Mouse (Mus musculus) MEL (cell line): ENCODE measurements around the gene Fermt1. TPM values are rescaled to one million over a fixed set of nuclear protein-coding genes. Genes with fewer than 3 reads are reported as not detected.
A peak's percentile ranks its signal among the peaks of the same experiment; 100 is the strongest.

Experiments used
- DNase-seq: peaks from one replicate; pipeline ENCODE4 v3.0.0; 2011; ENCODE audit warnings: low read depth, low spot score
- H3K27ac ChIP-seq: 2 replicates; pipeline ENCODE4 v1.5.1; 2012; ENCODE audit warnings: low read depth, mild to moderate bottlenecking, control low read depth, low read length, moderate library complexity; ENCODE audit not compliant: control insufficient read depth
- H3K27me3 ChIP-seq, 2 experiments: fragments of 150-350 bp in 1 of 2; sonication (generic) in 1 of 2; 2 replicates each; pipeline ENCODE4 v1.6.1; 2012; ENCODE audit warnings: low read length in 2 of 2, mild to moderate bottlenecking in 2 of 2, improper control_type of control experiment in 1 of 2, moderate library complexity in 1 of 2; ENCODE audit not compliant: insufficient read depth in 2 of 2, control insufficient read depth in 1 of 2
- H3K36me3 ChIP-seq, 2 experiments: 2 replicates each; pipeline ENCODE4 v1.6.1; 2012 to 2014; ENCODE audit warnings: low read length in 2 of 2, improper control_type of control experiment in 1 of 2, inconsistent platforms in 1 of 2, mild to moderate bottlenecking in 1 of 2; ENCODE audit not compliant: insufficient read depth in 2 of 2, control insufficient read depth in 1 of 2
- H3K4me1 ChIP-seq, 2 experiments: fragments of 150-350 bp in 1 of 2; sonication (generic) in 1 of 2; 2 replicates each; pipeline ENCODE4 v1.6.1; 2012; ENCODE audit warnings: low read length in 2 of 2, improper control_type of control experiment in 1 of 2, mild to moderate bottlenecking in 1 of 2; ENCODE audit not compliant: insufficient read depth in 2 of 2, control insufficient read depth in 1 of 2
- H3K4me3 ChIP-seq, 2 experiments: fragments of 150-350 bp in 1 of 2; sonication (generic) in 1 of 2; 2 replicates each; pipeline ENCODE4 v1.5.1; 2012; ENCODE audit warnings: low read depth in 2 of 2, low read length in 2 of 2, mild to moderate bottlenecking in 2 of 2, moderate library complexity in 2 of 2, control low read depth in 1 of 2, improper control_type of control experiment in 1 of 2; ENCODE audit not compliant: control insufficient read depth in 1 of 2, insufficient read depth in 1 of 2
- H3K79me2 ChIP-seq: 2 replicates; pipeline ENCODE4 v1.6.1; 2012; ENCODE audit warnings: mild to moderate bottlenecking, low read length, moderate library complexity; ENCODE audit not compliant: control insufficient read depth, poor library complexity, insufficient read depth
- H3K9ac ChIP-seq: 2 replicates; pipeline ENCODE4 v1.6.1; 2012; ENCODE audit warnings: low read depth, mild to moderate bottlenecking, control low read depth, low read length, moderate library complexity; ENCODE audit not compliant: control insufficient read depth, poor library complexity, severe bottlenecking
- H3K9me3 ChIP-seq: fragments of 150-350 bp; sonication (generic); replicated peaks from 2 replicates; pipeline ENCODE4 v1.6.1; 2012; ENCODE audit warnings: mild to moderate bottlenecking, low read length, improper control_type of control experiment, moderate library complexity; ENCODE audit not compliant: insufficient read depth
- CHD1 ChIP-seq: IDR thresholded peaks from 2 replicates; pipeline ENCODE4 v1.6.1; 2012; ENCODE audit warnings: low read depth, mild to moderate bottlenecking, inconsistent platforms, low read length, improper control_type of control experiment
- CHD2 ChIP-seq: IDR thresholded peaks from 2 replicates; pipeline ENCODE4 v1.6.1; 2011; ENCODE audit warnings: low read length, improper control_type of control experiment
- ELF1 ChIP-seq: IDR thresholded peaks from 2 replicates; pipeline ENCODE4 v1.6.1; 2014; ENCODE audit warnings: low read depth, mild to moderate bottlenecking, inconsistent platforms, low read length, improper control_type of control experiment, moderate library complexity
- EP300 ChIP-seq, 2 experiments: IDR thresholded peaks; 2 replicates each; pipeline ENCODE4 v1.6.1; 2011; ENCODE audit warnings: improper control_type of control experiment in 2 of 2, low read length in 2 of 2, low read depth in 1 of 2, mild to moderate bottlenecking in 1 of 2
- ETS1 ChIP-seq: IDR thresholded peaks from 2 replicates; pipeline ENCODE4 v1.6.1; 2012; ENCODE audit warnings: low read depth, mild to moderate bottlenecking, inconsistent platforms, low read length, improper control_type of control experiment, moderate library complexity
- GABPA ChIP-seq: IDR thresholded peaks from 2 replicates; pipeline ENCODE4 v1.6.1; 2012; ENCODE audit warnings: low read depth, mild to moderate bottlenecking, inconsistent platforms, low read length, improper control_type of control experiment, moderate library complexity
- GATA1 ChIP-seq: IDR thresholded peaks from 2 replicates; pipeline ENCODE4 v1.6.1; 2011; ENCODE audit warnings: low read depth, low read length, improper control_type of control experiment
- HCFC1 ChIP-seq: IDR thresholded peaks from 2 replicates; pipeline ENCODE4 v1.6.1; 2012; ENCODE audit warnings: low read depth, mild to moderate bottlenecking, inconsistent platforms, low read length, improper control_type of control experiment, moderate library complexity
- MAFK ChIP-seq: IDR thresholded peaks from 2 replicates; pipeline ENCODE4 v1.6.1; 2011; ENCODE audit warnings: low read depth, mild to moderate bottlenecking, low read length, improper control_type of control experiment, borderline replicate concordance
- MAX ChIP-seq: IDR thresholded peaks from 2 replicates; pipeline ENCODE4 v1.6.1; 2011; ENCODE audit warnings: low read length, improper control_type of control experiment
- MAZ ChIP-seq: IDR thresholded peaks from 2 replicates; pipeline ENCODE4 v1.6.1; 2012; ENCODE audit warnings: low read depth, mild to moderate bottlenecking, inconsistent platforms, low read length, improper control_type of control experiment
- MEF2A ChIP-seq: IDR thresholded peaks from 2 replicates; pipeline ENCODE4 v1.6.1; 2014; ENCODE audit warnings: low read depth, mild to moderate bottlenecking, inconsistent platforms, low read length, improper control_type of control experiment; ENCODE audit not compliant: poor library complexity, insufficient replicate concordance, severe bottlenecking; ENCODE audit errors: extremely low read depth
- MXI1 ChIP-seq: IDR thresholded peaks from 2 replicates; pipeline ENCODE4 v1.6.1; 2011; ENCODE audit warnings: mild to moderate bottlenecking, low read depth, low read length, improper control_type of control experiment
- MYB ChIP-seq: IDR thresholded peaks from 2 replicates; pipeline ENCODE4 v1.6.1; 2011; ENCODE audit warnings: mild to moderate bottlenecking, low read depth, low read length, improper control_type of control experiment
- MYC ChIP-seq: IDR thresholded peaks from 2 replicates; pipeline ENCODE4 v1.6.1; 2011; ENCODE audit warnings: low read depth, mild to moderate bottlenecking, low read length, improper control_type of control experiment, moderate library complexity
- NELFE ChIP-seq: IDR thresholded peaks from 2 replicates; pipeline ENCODE4 v1.6.1; 2011; ENCODE audit warnings: low read depth, low read length, improper control_type of control experiment
- POLR2A ChIP-seq, 2 experiments: IDR thresholded peaks; 2 replicates each; pipeline ENCODE4 v1.6.1; 2011 to 2012; ENCODE audit warnings: low read length in 2 of 2, mild to moderate bottlenecking in 2 of 2, control low read depth in 1 of 2, improper control_type of control experiment in 1 of 2, low read depth in 1 of 2, moderate library complexity in 1 of 2; ENCODE audit not compliant: control insufficient read depth in 1 of 2, insufficient read depth in 1 of 2, poor library complexity in 1 of 2
- RAD21 ChIP-seq: IDR thresholded peaks from 2 replicates; pipeline ENCODE4 v1.6.1; 2011; ENCODE audit warnings: mild to moderate bottlenecking, low read depth, low read length, improper control_type of control experiment
- RCOR1 ChIP-seq: IDR thresholded peaks from 2 replicates; pipeline ENCODE4 v1.6.1; 2012; ENCODE audit warnings: low read depth, mild to moderate bottlenecking, inconsistent platforms, low read length, improper control_type of control experiment
- SMC3 ChIP-seq: IDR thresholded peaks from 2 replicates; pipeline ENCODE4 v1.6.1; 2011; ENCODE audit warnings: low read depth, low read length, improper control_type of control experiment
- TBP ChIP-seq: IDR thresholded peaks from 2 replicates; pipeline ENCODE4 v1.8.0; 2011; ENCODE audit warnings: low read depth, low read length, improper control_type of control experiment
- UBTF ChIP-seq: IDR thresholded peaks from 2 replicates; pipeline ENCODE4 v1.6.1; 2012; ENCODE audit warnings: low read depth, mild to moderate bottlenecking, inconsistent platforms, low read length, improper control_type of control experiment, moderate library complexity, borderline replicate concordance; ENCODE audit not compliant: insufficient read depth
- USF1 ChIP-seq: IDR thresholded peaks from 2 replicates; pipeline ENCODE4 v1.6.1; 2014; ENCODE audit warnings: low read depth, mild to moderate bottlenecking, inconsistent platforms, low read length, improper control_type of control experiment, moderate library complexity
- ZC3H11A ChIP-seq: IDR thresholded peaks from 2 replicates; pipeline ENCODE4 v1.6.1; 2012; ENCODE audit warnings: low read depth, mild to moderate bottlenecking, inconsistent platforms, low read length, improper control_type of control experiment
- ZNF384 ChIP-seq: IDR thresholded peaks from 2 replicates; pipeline ENCODE4 v1.6.1; 2012; ENCODE audit warnings: low read depth, mild to moderate bottlenecking, inconsistent platforms, low read length, improper control_type of control experiment
- polyA plus RNA-seq, 2 experiments: library from polyadenylated mRNA; stranded (reverse) in 1 of 2; unstranded in 1 of 2; fragments of >175 nt in 1 of 2; fragments of >200 nt in 1 of 2; gene quantifications; 2 replicates each; pipeline versions ENCODE4 v1.2.1 to v1.2.4; 2012; ENCODE audit warnings: low replicate concordance in 2 of 2, low read depth in 1 of 2; ENCODE audit not compliant: insufficient read length in 2 of 2, insufficient read depth in 1 of 2, missing spikeins in 1 of 2
- total RNA-seq: library from RNA; depleted of rRNA; stranded (reverse); fragments of 300-350 nt; gene quantifications from 2 replicates; pipeline ENCODE4 v1.2.3, GENCODE M21; 2012

Fermt1 gene
- total and polyA plus RNA-seq, 3 experiments = not detected

GRCm38 (mm10) chr2:132873657-132874326 is 71.9 kb downstream of the Fermt1 start:
- no peak overlapping the region for H3K9ac ChIP-seq
- no peaks in the 10 kb centered on the region for H3K27me3 ChIP-seq
- no peaks in the 10 kb centered on the region for H3K4me1 ChIP-seq
- TF ChIP-seq ZNF384 = no peak
- no peak for TF ChIP-seq CHD2
- TF ChIP-seq ZC3H11A = no peak
- TF ChIP-seq USF1 = no peak
- no peak for TF ChIP-seq MAX
- no peak for TF ChIP-seq TBP
- no peak for TF ChIP-seq EP300 (IDR thresholded peaks at IDR 0.05; ENCODE audit: low read depth in 1 of 2, low read length in 2 of 2)
- TF ChIP-seq ETS1 = no peak
- no peak for TF ChIP-seq MYC
- TF ChIP-seq ELF1 = no peak
- TF ChIP-seq NELFE = no peak
- TF ChIP-seq RAD21 = no peak
- no peak for TF ChIP-seq MAFK
- TF ChIP-seq, all 39 proteins: peak for 0
- Histone ChIP-seq H3K27ac (no peak overlapping the region), H3K4me3 (no peak overlapping the region), H3K79me2 (no peaks in the 10 kb centered on the region), H3K36me3 (no peaks in the 10 kb centered on the region), H3K9me3 (no peaks in the 10 kb centered on the region)
- DNase-seq = no peak

- Histone ChIP-seq H3K27ac (no peak overlapping the region), H3K4me3 (no peak overlapping the region)
These were observed 74.0 kb downstream of the Fermt1 start for GRCm38 (mm10) chr2:132871663-132872062.

GRCm38 (mm10) chr2:132870286-132870685 is 75.4 kb downstream of the Fermt1 start:
- Histone ChIP-seq H3K4me3 (no peak overlapping the region), H3K9ac (no peak overlapping the region), H3K79me2 (no peaks in the 10 kb centered on the region), H3K27ac (no peak overlapping the region), H3K27me3 (no peaks in the 10 kb centered on the region), H3K36me3 (peaks cover 0 to 4% of the 10 kb centered on the region in 2 experiments; a peak in 2 of 4 replicates), H3K4me1 (no peaks in the 10 kb centered on the region), H3K9me3 (no peaks in the 10 kb centered on the region)
- DNase-seq = no peak
- TF ChIP-seq CHD1 = no peak
- no peak for TF ChIP-seq RCOR1
- no peak for TF ChIP-seq POLR2A (IDR thresholded peaks at IDR 0.05; ENCODE audit: control insufficient read depth in 1 of 2, insufficient read depth in 1 of 2, low read depth in 1 of 2, low read length in 2 of 2, poor library complexity in 1 of 2)
- TF ChIP-seq GATA1 = no peak
- no peak for TF ChIP-seq SMC3
- TF ChIP-seq MAZ = no peak
- TF ChIP-seq ELF1 = no peak
- no peak for TF ChIP-seq MXI1
- TF ChIP-seq MEF2A = no peak
- no peak for TF ChIP-seq UBTF
- no peak for TF ChIP-seq GABPA
- no peak for TF ChIP-seq USF1
- TF ChIP-seq EP300 (IDR thresholded peaks at IDR 0.05; ENCODE audit: low read depth in 1 of 2, low read length in 2 of 2) = no peak
- no peak for TF ChIP-seq MYB

More at GRCm38 (mm10) chr2:132871663-132872062, 74.0 kb downstream of the Fermt1 start:
- H3K9me3 ChIP-seq = no peaks in the 10 kb centered on the region
- H3K4me1 ChIP-seq = no peaks in the 10 kb centered on the region
- H3K36me3 ChIP-seq = no peaks in the 10 kb centered on the region
- TF ChIP-seq HCFC1 (peak; percentile 73), MYC (no peak)
- DNase-seq = no peak
- no peaks in the 10 kb centered on the region for H3K27me3 ChIP-seq
- no peaks in the 10 kb centered on the region for H3K79me2 ChIP-seq
- no peak overlapping the region for H3K9ac ChIP-seq
